Mouse (Mus musculus) spleen, postnatal 36 days (tissue): ENCODE measurements around the gene Adarb1.

Experiments used
- DNase-seq, 2 experiments: peaks; one replicate each; pipeline ENCODE4 v3.0.0; 2022; ENCODE audit warnings: low spot score in 2 of 2, mixed read lengths in 1 of 2

The Adarb1 gene

DNA sequence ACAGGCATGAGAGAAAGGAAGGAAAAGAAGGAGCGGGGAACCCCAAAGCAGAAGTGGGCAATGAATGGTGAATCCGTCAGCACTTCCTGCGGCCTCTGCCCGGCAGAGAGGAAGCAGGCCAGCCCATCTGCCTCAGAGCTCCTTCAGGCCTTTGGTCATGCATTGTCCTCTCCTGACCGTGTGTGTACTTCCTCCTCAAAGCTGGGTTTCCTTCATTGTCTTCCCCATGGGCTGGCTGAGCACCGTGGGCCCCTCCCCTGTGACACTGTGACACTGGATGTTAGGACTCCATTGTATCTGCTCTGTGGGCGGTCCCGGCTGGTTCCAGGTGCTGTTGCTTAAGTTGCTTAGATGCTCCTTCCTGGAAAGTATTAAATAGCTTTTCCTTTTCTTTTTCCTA lies 151.8 kb downstream of the Adarb1 start:
- DNase-seq: peak; percentile 19 to 42

DNA sequence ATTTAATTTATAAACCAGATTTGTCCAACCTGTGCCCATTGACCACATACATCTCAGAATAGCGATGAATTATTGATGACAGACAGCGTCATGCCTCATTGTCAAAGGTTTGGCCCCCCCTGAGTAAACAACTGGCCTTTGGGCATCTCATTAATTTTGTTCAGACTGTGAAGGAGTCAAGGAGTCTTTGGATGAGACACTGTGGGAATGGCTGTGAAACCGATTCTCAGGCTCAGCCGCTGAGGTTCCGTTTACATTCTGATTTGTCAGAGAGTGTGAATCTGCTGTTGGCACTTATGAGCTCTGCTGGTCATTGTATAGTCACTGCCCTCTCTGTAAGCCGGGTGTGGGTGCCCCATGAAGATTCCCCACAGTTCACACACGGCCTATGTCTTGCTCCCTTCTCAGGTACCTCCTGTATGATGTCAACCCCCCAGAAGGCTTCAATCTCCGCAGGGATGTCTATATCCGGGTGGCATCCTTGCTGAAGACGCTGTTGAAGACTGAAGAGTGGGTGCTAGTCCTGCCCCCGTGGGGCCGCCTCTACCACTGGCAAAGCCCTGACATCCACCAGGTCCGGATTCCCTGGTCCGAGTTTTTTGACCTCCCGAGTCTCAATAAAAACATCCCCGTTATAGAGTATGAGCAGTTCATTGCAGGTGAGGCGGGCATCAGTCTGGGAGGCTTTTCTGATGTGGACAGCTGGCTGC lies 157.7 kb downstream of the Adarb1 start:
- DNase-seq: no peak

- peak; percentile 95 to 96 for DNase-seq
Observed at GRCm38 (mm10) chr10:77258704-77259621, 159.1 kb downstream of the Adarb1 start, which contains the start of gene Pofut2. Pofut2 (plus strand) TSS chr10:77259218.

DNA sequence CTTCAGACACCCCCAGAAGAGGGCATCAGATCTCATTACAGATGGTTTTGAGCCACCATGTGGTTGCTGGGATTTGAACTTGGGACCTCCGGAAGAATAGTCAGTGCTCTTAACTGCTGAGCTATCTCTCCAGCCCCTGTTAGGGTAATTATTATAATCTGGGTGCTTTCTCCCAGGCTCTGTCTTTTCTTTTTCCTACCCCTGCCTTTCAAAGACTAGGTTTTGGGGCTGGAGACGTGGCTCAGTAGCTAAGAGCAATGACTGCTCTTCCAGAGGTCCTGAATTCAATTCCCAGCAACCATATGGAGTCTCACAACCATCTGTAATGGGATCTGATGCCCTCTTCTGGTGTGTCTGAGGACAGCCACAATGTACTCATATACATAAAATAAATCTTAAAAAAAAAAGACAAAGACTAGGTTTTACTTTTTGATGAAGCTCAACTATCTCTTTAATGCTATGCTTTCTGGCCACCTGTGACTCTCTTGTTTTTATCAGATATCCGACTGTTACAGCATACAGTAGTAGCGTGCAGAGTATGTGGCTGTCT lies 160.0 kb downstream of the Adarb1 start:
- DNase-seq: no peak

- DNase-seq: no peak
Observed at GRCm38 (mm10) chr10:77255676-77256075, 162.4 kb downstream of the Adarb1 start.

- no peak for DNase-seq
Observed at GRCm38 (mm10) chr10:77255231-77255630, 162.8 kb downstream of the Adarb1 start.

- DNase-seq: peak; percentile 37 to 56
Observed at GRCm38 (mm10) chr10:77252790-77253189, 165.3 kb downstream of the Adarb1 start.

DNA sequence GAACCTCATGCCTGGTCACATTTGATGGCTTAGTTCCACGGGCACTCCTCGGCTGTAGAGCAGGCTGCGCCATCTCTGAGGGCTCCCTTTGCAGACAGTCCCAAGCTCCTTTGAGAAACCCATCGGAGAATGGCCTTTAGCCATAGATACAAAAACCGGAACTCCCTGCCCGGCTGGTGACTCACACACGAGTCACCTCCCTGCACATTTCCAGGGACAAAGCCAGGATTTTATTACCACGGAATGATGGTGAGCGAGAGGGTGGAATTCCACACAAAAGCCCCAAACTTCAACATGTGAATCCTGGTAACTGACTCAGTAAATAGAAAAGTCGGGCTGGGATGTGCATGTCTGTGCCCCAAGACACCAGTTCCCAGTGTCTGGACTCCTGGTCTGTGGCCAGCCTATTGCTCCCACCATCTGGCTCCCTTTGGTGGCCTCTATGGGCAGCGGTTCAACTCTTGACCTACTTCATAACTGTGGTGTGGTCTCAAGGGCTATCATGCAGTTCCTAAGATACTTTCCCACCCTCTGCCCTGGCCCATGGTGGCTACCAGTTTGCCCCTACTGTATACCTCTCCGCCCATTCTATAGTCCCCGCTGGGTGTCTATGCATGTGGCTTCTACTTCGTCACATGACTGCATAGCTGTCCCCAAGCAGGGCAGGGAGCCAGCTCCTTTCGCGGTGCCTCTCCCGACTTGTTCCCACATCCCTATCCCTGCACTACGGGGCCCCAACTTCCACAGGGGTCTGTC lies 166.1 kb downstream of the Adarb1 start:
- no peak for DNase-seq

- no peak for DNase-seq
Observed at GRCm38 (mm10) chr10:77251223-77251783, 166.8 kb downstream of the Adarb1 start.

GRCm38 (mm10) chr10:77247707-77248106 lies 170.4 kb downstream of the Adarb1 start:
- DNase-seq: no peak

GRCm38 (mm10) chr10:77247048-77247447 lies 171.0 kb downstream of the Adarb1 start:
- DNase-seq: no peak

DNA sequence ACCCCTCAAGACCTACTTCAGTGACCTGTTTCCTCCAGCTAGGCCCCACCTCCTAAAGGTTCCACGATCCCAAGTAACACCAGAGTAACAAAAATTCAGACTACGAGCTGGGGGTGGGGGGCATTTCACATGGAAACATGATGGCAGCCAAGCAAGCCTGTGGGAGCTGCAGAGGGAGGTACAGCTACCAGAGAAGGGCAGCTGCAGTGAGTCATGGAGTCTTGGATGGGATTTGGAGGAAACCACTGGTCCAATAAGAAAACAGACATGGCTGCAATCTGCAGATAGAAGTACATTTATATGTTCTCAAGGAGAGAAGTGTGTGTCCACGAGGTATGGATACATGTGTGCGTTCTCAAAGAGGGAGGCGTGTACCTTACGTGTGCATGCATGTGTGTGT lies 173.3 kb downstream of the Adarb1 start:
- DNase-seq: no peak

- DNase-seq: no peak
Observed at GRCm38 (mm10) chr10:77243572-77244161, 174.4 kb downstream of the Adarb1 start.

DNA sequence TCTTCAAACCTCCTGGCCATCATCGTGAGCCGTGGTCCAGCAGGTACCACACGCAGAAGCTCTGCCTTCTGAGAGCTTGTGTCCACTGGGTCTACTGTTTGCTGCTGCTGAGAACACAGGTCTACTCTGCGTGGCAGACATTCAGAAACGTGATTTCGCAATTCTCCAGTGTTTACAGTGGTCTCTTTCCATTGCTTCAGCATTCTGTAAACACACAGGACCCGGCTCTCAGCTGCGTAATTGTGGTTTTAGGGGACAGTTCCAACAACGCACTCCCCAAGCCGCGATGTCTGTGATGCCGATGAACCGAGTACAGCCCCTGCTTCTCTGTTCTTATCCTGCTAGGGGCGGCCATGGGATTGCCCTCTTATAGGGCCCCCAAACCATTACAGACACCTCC lies 175.2 kb downstream of the Adarb1 start:
- no peak for DNase-seq

DNA sequence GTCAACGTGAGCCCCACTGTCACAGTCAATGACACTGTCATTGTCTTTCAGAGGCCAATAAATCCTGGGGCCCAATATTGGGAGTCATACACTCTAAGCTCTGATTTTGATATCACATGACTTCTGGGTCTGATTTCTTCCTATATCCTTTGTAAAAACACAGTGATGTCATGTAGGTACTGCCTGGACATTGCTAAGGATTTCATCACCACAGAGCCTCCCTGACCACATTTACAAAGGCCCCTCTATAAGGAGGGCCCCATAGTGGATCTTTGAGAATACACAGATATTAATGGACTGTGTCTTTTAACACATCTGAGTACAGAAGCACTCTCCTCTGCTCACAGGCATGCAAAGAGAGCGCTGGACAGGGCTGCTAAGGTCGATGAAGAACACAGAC lies 175.7 kb downstream of the Adarb1 start:
- no peak for DNase-seq

- no peak for DNase-seq
Observed at GRCm38 (mm10) chr10:77240764-77241163, 177.3 kb downstream of the Adarb1 start.
